Mouse (Mus musculus): ENCODE results near the gene Olfr1042. TPM values are rescaled to one million over a fixed set of nuclear protein-coding genes. Genes with fewer than 3 reads are reported as not detected.

Gene Olfr1042
- polyA plus RNA-seq (2012; ENCODE audit: low replicate concordance) = not detected in 2 replicates

DNA sequence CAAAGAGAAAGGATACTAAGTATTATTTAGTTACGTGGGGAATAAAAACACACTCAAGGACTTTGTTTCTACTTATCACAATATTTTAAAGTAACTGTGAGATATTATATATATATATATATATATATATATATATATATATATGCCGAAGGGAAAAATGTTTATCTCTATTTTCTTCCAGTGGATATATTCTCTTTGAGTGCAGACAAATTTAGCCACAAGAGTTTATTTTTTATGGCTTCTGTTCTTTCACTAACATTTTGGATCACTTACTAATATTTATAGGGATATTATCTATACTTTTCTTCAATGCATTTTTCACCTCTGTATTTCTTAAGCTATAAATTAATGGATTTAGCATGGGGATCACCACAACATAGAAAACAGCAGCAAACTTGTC is at the start of gene Olfr1042:
Gene Olfr1042 (minus strand): TSS at position 101 of the 400 bp plus-strand sequence.

GRCm38 (mm10) chr2:86202909-86203308 is 41.3 kb upstream of the Olfr1042 start, which contains the start of gene Olfr1045:
Olfr1045 (minus strand) TSS chr2:86203009.

GRCm38 (mm10) chr2:86185583-86185982 is 23.9 kb upstream of the Olfr1042 start, which contains the start of gene Olfr52:
Olfr52 (minus strand) TSS chr2:86185683.

GRCm38 (mm10) chr2:86177720-86178119 is 16.1 kb upstream of the Olfr1042 start, which contains the start of gene Olfr1044:
Olfr1044 (minus strand) TSS chr2:86177820.

GRCm38 (mm10) chr2:86167422-86167821 is 5.8 kb upstream of the Olfr1042 start, which contains the start of gene Olfr1043:
Olfr1043 (minus strand) TSS chr2:86167522.

GRCm38 (mm10) chr2:86146632-86147031 is 15.0 kb downstream of the Olfr1042 start, which contains the start of gene Olfr1040:
Olfr1040 (minus strand) TSS chr2:86146732.

GRCm38 (mm10) chr2:86135828-86136227 is 25.8 kb downstream of the Olfr1042 start, which contains the start of gene Olfr1039:
Olfr1039 (minus strand) TSS chr2:86135928.

Other genes with a start within 250 kb of the Olfr1042 start
- gene Olfr1025-ps1, start 246.6 kb downstream of the Olfr1042 start, polyA plus RNA-seq (2012; ENCODE audit: low replicate concordance) = not detected in 2 replicates
- not detected in 2 replicates for gene Olfr1026, start 240.3 kb downstream of the Olfr1042 start, polyA plus RNA-seq (2012; ENCODE audit: low replicate concordance)
- not detected in 2 replicates for gene Olfr1028, start 211.4 kb downstream of the Olfr1042 start, polyA plus RNA-seq (2012; ENCODE audit: low replicate concordance)
- not detected in 2 replicates for gene Olfr1029, start 187.9 kb downstream of the Olfr1042 start, polyA plus RNA-seq (2012; ENCODE audit: low replicate concordance)
- gene Olfr1030, start 182.6 kb downstream of the Olfr1042 start, polyA plus RNA-seq (2012; ENCODE audit: low replicate concordance) = not detected in 2 replicates
- gene Olfr1031, start 171.5 kb downstream of the Olfr1042 start, polyA plus RNA-seq (2012; ENCODE audit: low replicate concordance) = not detected in 2 replicates
- not detected in 2 replicates for gene Olfr1032, start 156.3 kb downstream of the Olfr1042 start, polyA plus RNA-seq (2012; ENCODE audit: low replicate concordance)
- gene Olfr1033, start 141.2 kb downstream of the Olfr1042 start, polyA plus RNA-seq (2012; ENCODE audit: low replicate concordance) = not detected in 2 replicates
- not detected in 2 replicates for gene Olfr1034, start 116.0 kb downstream of the Olfr1042 start, polyA plus RNA-seq (2012; ENCODE audit: low replicate concordance)
- not detected in 2 replicates for gene Olfr1036, start 87.8 kb downstream of the Olfr1042 start, polyA plus RNA-seq (2012; ENCODE audit: low replicate concordance)
- gene Olfr1037, start 74.5 kb downstream of the Olfr1042 start, polyA plus RNA-seq (2012; ENCODE audit: low replicate concordance) = not detected in 2 replicates
- not detected in 2 replicates for gene Olfr1039, start 25.9 kb downstream of the Olfr1042 start, polyA plus RNA-seq (2012; ENCODE audit: low replicate concordance)
- not detected in 2 replicates for gene Olfr1040, start 15.1 kb downstream of the Olfr1042 start, polyA plus RNA-seq (2012; ENCODE audit: low replicate concordance)
- 0.19 TPM in 1 of 2 replicates, not detected in the other for gene Olfr1043, start 5.7 kb upstream of the Olfr1042 start, polyA plus RNA-seq (2012; ENCODE audit: low replicate concordance)
- not detected in 2 replicates for gene Olfr1044, start 16.0 kb upstream of the Olfr1042 start, polyA plus RNA-seq (2012; ENCODE audit: low replicate concordance)
- gene Olfr52, start 23.8 kb upstream of the Olfr1042 start, polyA plus RNA-seq (2012; ENCODE audit: low replicate concordance) = not detected in 2 replicates
- not detected in 2 replicates for gene Olfr1045, start 41.2 kb upstream of the Olfr1042 start, polyA plus RNA-seq (2012; ENCODE audit: low replicate concordance)
- gene Olfr1046, start 57.5 kb upstream of the Olfr1042 start, polyA plus RNA-seq (2012; ENCODE audit: low replicate concordance) = not detected in 2 replicates
- gene Olfr1047, start 69.6 kb upstream of the Olfr1042 start, polyA plus RNA-seq (2012; ENCODE audit: low replicate concordance) = not detected in 2 replicates
- not detected in 2 replicates for gene Olfr1048, start 78.5 kb upstream of the Olfr1042 start, polyA plus RNA-seq (2012; ENCODE audit: low replicate concordance)
- not detected in 2 replicates for gene Olfr1049, start 96.5 kb upstream of the Olfr1042 start, polyA plus RNA-seq (2012; ENCODE audit: low replicate concordance)
- not detected in 2 replicates for gene Olfr1051, start 117.2 kb upstream of the Olfr1042 start, polyA plus RNA-seq (2012; ENCODE audit: low replicate concordance)
- not detected in 2 replicates for gene Olfr1052, start 130.6 kb upstream of the Olfr1042 start, polyA plus RNA-seq (2012; ENCODE audit: low replicate concordance)
- not detected in 2 replicates for gene Olfr1053, start 153.4 kb upstream of the Olfr1042 start, polyA plus RNA-seq (2012; ENCODE audit: low replicate concordance)
- gene Olfr1054, start 173.6 kb upstream of the Olfr1042 start, polyA plus RNA-seq (2012; ENCODE audit: low replicate concordance) = not detected in 2 replicates
- not detected in 2 replicates for gene Olfr1055, start 188.4 kb upstream of the Olfr1042 start, polyA plus RNA-seq (2012; ENCODE audit: low replicate concordance)
- not detected in 2 replicates for gene Olfr1056, start 200.6 kb upstream of the Olfr1042 start, polyA plus RNA-seq (2012; ENCODE audit: low replicate concordance)
- gene Olfr1057, start 216.6 kb upstream of the Olfr1042 start, polyA plus RNA-seq (2012; ENCODE audit: low replicate concordance) = not detected in 2 replicates
- gene Olfr1058, start 226.7 kb upstream of the Olfr1042 start, polyA plus RNA-seq (2012; ENCODE audit: low replicate concordance) = not detected in 2 replicates

Data from leukemia stem cell, adult 10-12 weeks (primary cell).